Mouse (Mus musculus): ENCODE measurements around the gene Dlg2.

GRCm38 (mm10) chr7:92135624-92136023, 1659.2 kb downstream of the Dlg2 start:
- TF ChIP-seq CTCF (IDR thresholded peaks at IDR 0.05; ENCODE audit: extremely low read depth, insufficient read depth, insufficient read length, insufficient replicate concordance) (no peak), POLR2A (IDR thresholded peaks at IDR 0.05; ENCODE audit: low read depth, low read length) (no peak)
